Mouse (Mus musculus): ENCODE measurements around the gene Cyb5r2. TPM values are rescaled to one million over a fixed set of nuclear protein-coding genes. Genes with fewer than 3 reads are reported as not detected.

Cyb5r2 gene
- polyA plus RNA-seq (2014; fragmentation: Illumina TruSeq; extraction: RNeasy Lipid Tissue Mini Kit (QIAGEN cat#74804); ENCODE audit: low read depth, low replicate concordance) = 12.4 TPM

DNA sequence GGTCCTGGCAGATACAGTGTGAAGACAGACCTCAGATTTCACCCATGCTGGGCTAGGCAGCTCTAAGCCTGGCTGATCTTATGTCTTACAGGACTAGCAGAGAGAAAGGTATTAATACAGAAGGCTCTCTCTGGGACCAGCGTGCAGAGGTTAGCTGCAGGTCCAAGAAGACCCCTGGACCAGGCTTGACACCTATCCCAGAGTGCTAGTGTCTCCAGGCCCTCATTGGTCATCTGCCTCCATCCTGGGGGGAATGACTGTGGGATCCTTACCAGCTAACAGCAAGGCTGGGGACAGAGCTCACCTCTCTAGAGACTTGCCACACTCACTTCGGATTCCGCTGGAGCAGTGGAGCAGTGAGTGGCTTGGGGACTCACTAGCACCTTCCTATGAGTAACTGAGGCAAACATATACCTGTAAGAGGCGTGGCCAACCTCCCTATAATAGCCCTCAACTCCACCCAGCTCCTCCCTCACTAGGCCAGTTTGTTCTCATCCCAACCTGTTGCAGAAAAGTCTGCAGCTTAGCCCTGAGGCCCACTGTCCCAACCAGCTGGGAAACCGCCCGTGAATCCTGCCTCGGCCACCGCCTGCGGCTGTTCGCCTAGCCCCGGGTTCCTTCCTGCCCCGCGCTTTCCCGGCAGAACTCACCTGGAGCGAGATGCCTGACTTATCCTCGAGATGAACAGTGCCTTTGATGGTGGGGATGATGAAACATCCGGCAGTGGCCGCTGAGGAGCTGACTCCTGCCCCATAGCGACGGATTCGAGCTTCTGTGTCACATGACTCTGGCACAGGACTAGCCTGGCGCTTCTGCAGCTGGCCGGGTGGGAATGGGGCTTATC lies at the start of gene Cyb5r2:
Gene Cyb5r2 (minus strand): TSS at position 725 of the 844 bp plus-strand sequence.

DNA sequence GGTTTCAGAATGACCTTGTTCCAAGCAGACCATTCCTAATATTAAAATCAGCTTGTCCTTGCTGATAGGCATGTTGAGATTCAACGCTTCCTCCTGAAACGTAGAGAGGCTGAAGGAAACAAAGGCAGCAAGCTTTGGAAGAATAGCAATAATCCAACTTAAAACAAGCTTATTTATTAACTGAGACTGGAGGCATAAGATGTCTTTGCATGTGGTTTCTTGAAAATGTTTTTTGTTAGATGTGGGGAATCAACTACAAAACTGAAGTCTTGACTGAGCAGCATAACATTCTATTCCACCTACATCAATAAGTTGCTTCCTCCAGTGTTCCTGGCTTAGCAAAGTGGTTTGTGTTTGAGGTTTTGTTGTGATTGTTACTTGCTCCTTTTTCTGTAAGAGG lies 43.3 kb upstream of the Cyb5r2 start, which contains the start of gene Ovch2:
Gene Ovch2 (minus strand): TSS at position 101 of the 400 bp plus-strand sequence.

Other genes starting within 250 kb of the Cyb5r2 start
- gene Olfml1, start 190.6 kb downstream of the Cyb5r2 start, polyA plus RNA-seq (2014; fragmentation: Illumina TruSeq; extraction: RNeasy Lipid Tissue Mini Kit (QIAGEN cat#74804); ENCODE audit: low read depth, low replicate concordance) = 0.84 TPM
- 6.6 TPM for gene Ppfibp2, start 162.8 kb downstream of the Cyb5r2 start, polyA plus RNA-seq (2014; fragmentation: Illumina TruSeq; extraction: RNeasy Lipid Tissue Mini Kit (QIAGEN cat#74804); ENCODE audit: low read depth, low replicate concordance)
- gene 5330417H12Rik, start 132.9 kb downstream of the Cyb5r2 start, polyA plus RNA-seq (2014; fragmentation: Illumina TruSeq; extraction: RNeasy Lipid Tissue Mini Kit (QIAGEN cat#74804); ENCODE audit: low read depth, low replicate concordance) = not detected
- gene Ovch2, start 43.2 kb upstream of the Cyb5r2 start, polyA plus RNA-seq (2014; fragmentation: Illumina TruSeq; extraction: RNeasy Lipid Tissue Mini Kit (QIAGEN cat#74804); ENCODE audit: low read depth, low replicate concordance) = not detected
- gene Olfr467, start 54.2 kb upstream of the Cyb5r2 start, polyA plus RNA-seq (2014; fragmentation: Illumina TruSeq; extraction: RNeasy Lipid Tissue Mini Kit (QIAGEN cat#74804); ENCODE audit: low read depth, low replicate concordance) = not detected
- not detected for gene Olfr469, start 67.5 kb upstream of the Cyb5r2 start, polyA plus RNA-seq (2014; fragmentation: Illumina TruSeq; extraction: RNeasy Lipid Tissue Mini Kit (QIAGEN cat#74804); ENCODE audit: low read depth, low replicate concordance)
- gene Olfr470, start 89.5 kb upstream of the Cyb5r2 start, polyA plus RNA-seq (2014; fragmentation: Illumina TruSeq; extraction: RNeasy Lipid Tissue Mini Kit (QIAGEN cat#74804); ENCODE audit: low read depth, low replicate concordance) = 0.13 TPM
- not detected for gene Olfr472, start 139.9 kb upstream of the Cyb5r2 start, polyA plus RNA-seq (2014; fragmentation: Illumina TruSeq; extraction: RNeasy Lipid Tissue Mini Kit (QIAGEN cat#74804); ENCODE audit: low read depth, low replicate concordance)
- gene Olfr473, start 172.4 kb upstream of the Cyb5r2 start, polyA plus RNA-seq (2014; fragmentation: Illumina TruSeq; extraction: RNeasy Lipid Tissue Mini Kit (QIAGEN cat#74804); ENCODE audit: low read depth, low replicate concordance) = not detected
- not detected for gene Olfr474, start 196.6 kb upstream of the Cyb5r2 start, polyA plus RNA-seq (2014; fragmentation: Illumina TruSeq; extraction: RNeasy Lipid Tissue Mini Kit (QIAGEN cat#74804); ENCODE audit: low read depth, low replicate concordance)
- gene Olfr476, start 206.8 kb upstream of the Cyb5r2 start, polyA plus RNA-seq (2014; fragmentation: Illumina TruSeq; extraction: RNeasy Lipid Tissue Mini Kit (QIAGEN cat#74804); ENCODE audit: low read depth, low replicate concordance) = not detected
- not detected for gene Olfr477, start 228.7 kb upstream of the Cyb5r2 start, polyA plus RNA-seq (2014; fragmentation: Illumina TruSeq; extraction: RNeasy Lipid Tissue Mini Kit (QIAGEN cat#74804); ENCODE audit: low read depth, low replicate concordance)

All from testis, adult 10 weeks (tissue).